Mouse (Mus musculus): Measurements from ENCODE around the gene Snx33. TPM values are rescaled to one million over a fixed set of nuclear protein-coding genes. Genes with fewer than 3 reads are reported as not detected.
A peak's percentile ranks its signal among the peaks of the same experiment; 100 is the strongest.
"Not testable (repeated sequence)": the region's sequence is repeated elsewhere in the genome, so short reads cannot be mapped to it uniquely, and the experiment has no call there.

The Snx33 gene
- total RNA-seq, 2 experiments from 2014 or later: 8.9 to 12.5 TPM

GRCm38 (mm10) chr9:56927191-56928012 lies 769 bp downstream of the Snx33 start:
- intact Hi-C loops (cut with DNase I): loop anchor here (5.0 kb wide), 1 partner anchor 205 kb away; the partner anchor contains the start of gene Man2c1
- DNase-seq (ENCODE audit: low spot score): peak; percentile 64

- no peak for DNase-seq (ENCODE audit: low spot score)
- intact Hi-C loops (cut with DNase I): loop anchor here (5.0 kb wide), 1 partner anchor 206 kb away; the partner anchor contains the start of gene Man2c1
Observed at GRCm38 (mm10) chr9:56926387-56926786, 1.8 kb downstream of the Snx33 start.

- no peak for DNase-seq (ENCODE audit: low spot score)
- intact Hi-C loops (cut with DNase I): loop anchor here (5.0 kb wide), 1 partner anchor 206 kb away; the partner anchor contains the start of gene Man2c1
Observed at GRCm38 (mm10) chr9:56926025-56926360, 2.2 kb downstream of the Snx33 start.

GRCm38 (mm10) chr9:56925291-56926024 lies 2.7 kb downstream of the Snx33 start:
- intact Hi-C loops (cut with DNase I): loop anchor here (2.0 to 5.0 kb wide), 2 partner anchors 31 to 207 kb away; partner anchors contain the start of gene Man2c1
- no peak for DNase-seq (ENCODE audit: low spot score)

GRCm38 (mm10) chr9:56924651-56925027 lies 3.5 kb downstream of the Snx33 start:
- intact Hi-C loops (cut with DNase I): loop anchor here (2.0 to 5.0 kb wide), 2 partner anchors 30 to 208 kb away; partner anchors contain the start of gene Man2c1
- peak; percentile 89 for DNase-seq (ENCODE audit: low spot score)

GRCm38 (mm10) chr9:56923841-56924650 lies 4.1 kb downstream of the Snx33 start:
- DNase-seq (ENCODE audit: low spot score): no peak
- intact Hi-C loops (cut with DNase I): loop anchor here (2.0 kb wide), 1 partner anchor 29 kb away; no protein-coding TSS in a partner anchor

- intact Hi-C loops (cut with DNase I): no loop called here
Observed at GRCm38 (mm10) chr9:56922746-56923145, 5.4 kb downstream of the Snx33 start.

GRCm38 (mm10) chr9:56918466-56918865 lies 9.7 kb downstream of the Snx33 start:
- intact Hi-C loops (cut with DNase I): no loop called here
- DNase-seq (ENCODE audit: low spot score): no peak

More at GRCm38 (mm10) chr9:56922746-56923145, 5.4 kb downstream of the Snx33 start:
- DNase-seq (ENCODE audit: low spot score): no peak

GRCm38 (mm10) chr9:56917131-56917530 lies 11.0 kb downstream of the Snx33 start:
- intact Hi-C loops (cut with DNase I): no loop called here
- DNase-seq (ENCODE audit: low spot score): no peak

GRCm38 (mm10) chr9:56915695-56916410 lies 12.3 kb downstream of the Snx33 start:
- peak; percentile 28 for DNase-seq (ENCODE audit: low spot score)
- intact Hi-C loops (cut with DNase I): no loop called here

- intact Hi-C loops (cut with DNase I): no loop called here
- DNase-seq (ENCODE audit: low spot score): no peak
Observed at GRCm38 (mm10) chr9:56915116-56915515, 13.1 kb downstream of the Snx33 start.

GRCm38 (mm10) chr9:56913991-56914390 lies 14.2 kb downstream of the Snx33 start:
- intact Hi-C loops (cut with DNase I): no loop called here
- no peak for DNase-seq (ENCODE audit: low spot score)

GRCm38 (mm10) chr9:56911017-56911416 lies 17.2 kb downstream of the Snx33 start:
- intact Hi-C loops (cut with DNase I): no loop called here

GRCm38 (mm10) chr9:56909991-56910390 lies 18.2 kb downstream of the Snx33 start:
- DNase-seq (ENCODE audit: low spot score); intact Hi-C loops (cut with DNase I): not testable (repeated sequence)

More at GRCm38 (mm10) chr9:56911017-56911416, 17.2 kb downstream of the Snx33 start:
- DNase-seq (ENCODE audit: low spot score): no peak

- intact Hi-C loops (cut with DNase I): no loop called here
- DNase-seq (ENCODE audit: low spot score): no peak
Observed at GRCm38 (mm10) chr9:56907549-56907948, 20.6 kb downstream of the Snx33 start.

- DNase-seq (ENCODE audit: low spot score): no peak
- intact Hi-C loops (cut with DNase I): no loop called here
Observed at GRCm38 (mm10) chr9:56903662-56904061, 24.5 kb downstream of the Snx33 start.

- DNase-seq (ENCODE audit: low spot score): no peak
- intact Hi-C loops (cut with DNase I): no loop called here
Observed at GRCm38 (mm10) chr9:56901187-56901586, 27.0 kb downstream of the Snx33 start.

GRCm38 (mm10) chr9:56900571-56900970 lies 27.6 kb downstream of the Snx33 start:
- DNase-seq (ENCODE audit: low spot score): no peak
- intact Hi-C loops (cut with DNase I): no loop called here

- intact Hi-C loops (cut with DNase I): no loop called here
- DNase-seq (ENCODE audit: low spot score): no peak
Observed at GRCm38 (mm10) chr9:56900060-56900459, 28.1 kb downstream of the Snx33 start.
